Mouse (Mus musculus) small intestine, adult 2 months (tissue): Measurements from ENCODE around the gene BC107364. TPM values are rescaled to one million over a fixed set of nuclear protein-coding genes. Genes with fewer than 3 reads are reported as not detected.
"Not testable (repeated sequence)": the region's sequence is repeated elsewhere in the genome, so short reads cannot be mapped to it uniquely, and the experiment has no call there.

ENCODE experiments used
- H3K27ac ChIP-seq: fragments of 200-500 bp; 2 replicates; pipeline ENCODE4 v1.5.1; 2012; ENCODE audit warnings: low read depth, low read length, control low read depth, inconsistent platforms; ENCODE audit not compliant: insufficient read depth
- H3K27me3 ChIP-seq: fragments of 200-500 bp; 2 replicates; pipeline ENCODE4 v1.6.1; 2012; ENCODE audit warnings: mild to moderate bottlenecking, moderate library complexity, low read length, inconsistent platforms; ENCODE audit not compliant: control insufficient read depth, insufficient read depth
- H3K36me3 ChIP-seq: fragments of 200-500 bp; 2 replicates; pipeline ENCODE4 v1.6.1; 2012; ENCODE audit warnings: mild to moderate bottlenecking, low read length, control low read depth, inconsistent platforms; ENCODE audit not compliant: control insufficient read depth, insufficient read depth
- H3K4me1 ChIP-seq: fragments of 200-500 bp; 2 replicates; pipeline ENCODE4 v1.6.1; 2012; ENCODE audit warnings: low read length, inconsistent platforms, mixed read lengths; ENCODE audit not compliant: control insufficient read depth, insufficient read depth, insufficient read length
- H3K4me3 ChIP-seq: fragments of 200-500 bp; 2 replicates; pipeline ENCODE4 v1.5.1; 2012; ENCODE audit warnings: low read depth, mild to moderate bottlenecking, control low read depth, inconsistent platforms, low read length, moderate library complexity
- CTCF ChIP-seq: fragments of 200-500 bp; IDR thresholded peaks from 2 replicates; pipeline ENCODE4 v1.5.1; 2012; ENCODE audit warnings: low read depth, mild to moderate bottlenecking, control low read depth, inconsistent platforms, low read length, moderate library complexity, mixed read lengths; ENCODE audit not compliant: insufficient replicate concordance, insufficient read length; ENCODE audit errors: extremely low read depth
- POLR2A ChIP-seq: fragments of 200-500 bp; IDR thresholded peaks from 2 replicates; pipeline ENCODE4 v1.6.1; 2012; ENCODE audit warnings: low read depth, mild to moderate bottlenecking, control low read depth, inconsistent platforms, low read length, moderate library complexity
- WGBS: fragments of 180-500 bp; shearing (Covaris S2); methylation state at CpG from one replicate; pipeline ENCODE4 v1.1.7; 2018; 5-methylcytosine and 5-hydroxymethylcytosine counted together
- polyA plus RNA-seq: library from polyadenylated mRNA; depleted of rRNA; stranded (reverse); fragments of >200 nt; gene quantifications from 2 replicates; pipeline ENCODE4 v1.2.3, GENCODE M21; 2012; rRNA removed

Gene BC107364
- polyA plus RNA-seq, 1 experiment = not detected

- H3K27me3 ChIP-seq = peaks cover 66% of the 10 kb centered on the region
Measured at GRCm38 (mm10) chr3:96403016-96403415, 49.1 kb downstream of the BC107364 start.

GRCm38 (mm10) chr3:96401832-96402501 is 50.1 kb downstream of the BC107364 start:
- TF ChIP-seq POLR2A (no peak), CTCF (no peak)
- peaks cover 5% of the 10 kb centered on the region; the same call in 1 of the 2 replicates for H3K4me1 ChIP-seq
- H3K36me3 ChIP-seq = no peaks in the 10 kb centered on the region
- peaks cover 68% of the 10 kb centered on the region for H3K27me3 ChIP-seq
- no peak overlapping the region for H3K27ac ChIP-seq
- H3K4me3 ChIP-seq = peak overlapping the region; percentile 27
- WGBS = 3% methylated on average over 41 of the region's 41 CpGs

More at GRCm38 (mm10) chr3:96403016-96403415, 49.1 kb downstream of the BC107364 start:
- TF ChIP-seq CTCF (no peak), POLR2A (no peak)
- Histone ChIP-seq H3K4me3 (no peak overlapping the region), H3K4me1 (peaks cover 5% of the 10 kb centered on the region; the same call in 1 of the 2 replicates), H3K27ac (no peak overlapping the region), H3K36me3 (no peaks in the 10 kb centered on the region)
- WGBS = 21% methylated on average over 1 of the region's 1 CpGs

GRCm38 (mm10) chr3:96401474-96401831 is 50.7 kb downstream of the BC107364 start:
- Histone ChIP-seq H3K4me1 (peaks cover 5% of the 10 kb centered on the region; the same call in 1 of the 2 replicates), H3K36me3 (no peaks in the 10 kb centered on the region), H3K4me3 (peak overlapping the region; percentile 27), H3K27me3 (peaks cover 66% of the 10 kb centered on the region), H3K27ac (no peak overlapping the region)
- WGBS = 4% methylated on average over 13 of the region's 13 CpGs
- TF ChIP-seq CTCF (no peak), POLR2A (no peak)

- Histone ChIP-seq H3K27me3 (peaks cover 46% of the 10 kb centered on the region), H3K4me1 (peaks cover 6% of the 10 kb centered on the region; the same call in 1 of the 2 replicates), H3K36me3 (no peaks in the 10 kb centered on the region), H3K4me3 (no peak overlapping the region), H3K27ac (no peak overlapping the region)
- 7% methylated on average over 5 of the region's 5 CpGs for WGBS
- TF ChIP-seq POLR2A (no peak), CTCF (no peak)
Measured at GRCm38 (mm10) chr3:96398911-96399310, 53.2 kb downstream of the BC107364 start.

- no peak for TF ChIP-seq POLR2A
- no peak for TF ChIP-seq CTCF
- no peak overlapping the region for H3K27ac ChIP-seq
- H3K36me3 ChIP-seq = no peaks in the 10 kb centered on the region
- peaks cover 5% of the 10 kb centered on the region; the same call in 1 of the 2 replicates for H3K4me1 ChIP-seq
- WGBS = 91% methylated on average over 7 of the region's 7 CpGs
- peaks cover 36% of the 10 kb centered on the region for H3K27me3 ChIP-seq
- H3K4me3 ChIP-seq = no peak overlapping the region
Measured at GRCm38 (mm10) chr3:96396857-96397256, 55.2 kb downstream of the BC107364 start.

GRCm38 (mm10) chr3:96387202-96387601 is 64.9 kb downstream of the BC107364 start:
- not testable (repeated sequence) for H3K4me1 ChIP-seq, H3K36me3 ChIP-seq, H3K4me3 ChIP-seq, H3K27ac ChIP-seq
- peaks cover 13% of the 10 kb centered on the region for H3K27me3 ChIP-seq
- no CpG with 5 or more reads among the region's 18 CpGs for WGBS

Other genes with a start within 250 kb of the BC107364 start
- gene Bola1, start 232.6 kb downstream of the BC107364 start, polyA plus RNA-seq = 62.0 and 66.0 TPM in 2 replicates
- gene Hist2h2ab, start 232.4 kb downstream of the BC107364 start, polyA plus RNA-seq = 3.4 and 9.2 TPM in 2 replicates
- gene Hist2h2ac, start 231.4 kb downstream of the BC107364 start, polyA plus RNA-seq = 28.7 and 40.4 TPM in 2 replicates
- gene Hist2h2be, start 231.2 kb downstream of the BC107364 start, polyA plus RNA-seq = 0.96 and 1.4 TPM in 2 replicates
- gene Hist2h3c2, start 213.2 kb downstream of the BC107364 start, polyA plus RNA-seq = 59.1 and 109 TPM in 2 replicates
- 248 and 339 TPM in 2 replicates for gene Hist2h2aa2, start 212.0 kb downstream of the BC107364 start, polyA plus RNA-seq
- gene Hist2h2aa1, start 206.8 kb downstream of the BC107364 start, polyA plus RNA-seq = 485 and 622 TPM in 2 replicates
- gene Hist2h3c1, start 205.6 kb downstream of the BC107364 start, polyA plus RNA-seq = not detected in 2 replicates
- gene Hist2h4, start 189.0 kb downstream of the BC107364 start, polyA plus RNA-seq = 4.2 and 6.3 TPM in 2 replicates
- gene Hist2h3b, start 183.7 kb downstream of the BC107364 start, polyA plus RNA-seq = 77.4 and 102 TPM in 2 replicates
- gene Hist2h2bb, start 182.6 kb downstream of the BC107364 start, polyA plus RNA-seq = 8.4 and 8.7 TPM in 2 replicates
- 1.8 and 2.4 TPM in 2 replicates for gene Fcgr1, start 158.3 kb downstream of the BC107364 start, polyA plus RNA-seq
- gene Hfe2, start 72.9 kb upstream of the BC107364 start, polyA plus RNA-seq = 0.06 TPM in 1 of 2 replicates, not detected in the other
- 167 and 384 TPM in 2 replicates for gene Txnip, start 105.7 kb upstream of the BC107364 start, polyA plus RNA-seq
- gene Gm16253, start 124.7 kb upstream of the BC107364 start, polyA plus RNA-seq = not detected in 2 replicates
- gene Polr3gl, start 141.9 kb upstream of the BC107364 start, polyA plus RNA-seq = 3.4 and 7.9 TPM in 2 replicates
- 0.44 and 0.63 TPM in 2 replicates for gene Ankrd34a, start 144.3 kb upstream of the BC107364 start, polyA plus RNA-seq
- gene Lix1l, start 148.8 kb upstream of the BC107364 start, polyA plus RNA-seq = 2.9 and 7.6 TPM in 2 replicates
- gene Rbm8a, start 177.6 kb upstream of the BC107364 start, polyA plus RNA-seq = 1.4 and 5.8 TPM in 2 replicates
- 11.0 and 21.1 TPM in 2 replicates for gene Pex11b, start 183.1 kb upstream of the BC107364 start, polyA plus RNA-seq
- gene Gm42957, start 183.2 kb upstream of the BC107364 start, polyA plus RNA-seq = 0.05 TPM in 1 of 2 replicates, not detected in the other
- 0.49 and 0.53 TPM in 2 replicates for gene Itga10, start 193.3 kb upstream of the BC107364 start, polyA plus RNA-seq
- gene Ankrd35, start 217.8 kb upstream of the BC107364 start, polyA plus RNA-seq = 0.74 and 1.8 TPM in 2 replicates
- 10.1 and 17.9 TPM in 2 replicates for gene Pias3, start 244.1 kb upstream of the BC107364 start, polyA plus RNA-seq